Mouse (Mus musculus) small intestine, adult 2 months (tissue): Measurements from ENCODE around the gene 2310039H08Rik.

Experiments used
- CTCF ChIP-seq: fragments of 200-500 bp; IDR thresholded peaks from 2 replicates; pipeline ENCODE4 v1.5.1; 2012; ENCODE audit warnings: low read depth, mild to moderate bottlenecking, control low read depth, inconsistent platforms, low read length, moderate library complexity, mixed read lengths; ENCODE audit not compliant: insufficient replicate concordance, insufficient read length; ENCODE audit errors: extremely low read depth
- POLR2A ChIP-seq: fragments of 200-500 bp; IDR thresholded peaks from 2 replicates; pipeline ENCODE4 v1.6.1; 2012; ENCODE audit warnings: low read depth, mild to moderate bottlenecking, control low read depth, inconsistent platforms, low read length, moderate library complexity

DNA sequence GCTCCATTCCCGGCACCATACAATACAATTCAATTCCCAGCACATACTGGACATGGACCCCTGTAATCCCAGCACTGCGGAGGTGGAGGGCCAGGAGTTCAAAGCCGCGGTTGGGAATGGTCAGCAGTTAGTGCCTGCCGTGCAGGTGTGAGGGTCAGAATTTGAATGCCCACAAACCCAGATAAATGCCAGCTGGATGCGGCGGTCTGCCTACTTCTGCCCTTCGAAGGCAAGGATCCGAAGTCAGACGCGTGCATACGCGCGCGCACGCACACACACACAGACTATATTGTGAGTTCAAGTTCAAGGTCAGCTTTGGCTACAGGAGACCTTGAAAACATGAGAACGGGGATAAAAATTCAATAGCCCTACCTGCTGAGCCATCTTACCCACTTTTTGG lies 819 bp upstream of the 2310039H08Rik start:
- TF ChIP-seq CTCF (no peak), POLR2A (no peak)
